In the genomic region with DNA sequence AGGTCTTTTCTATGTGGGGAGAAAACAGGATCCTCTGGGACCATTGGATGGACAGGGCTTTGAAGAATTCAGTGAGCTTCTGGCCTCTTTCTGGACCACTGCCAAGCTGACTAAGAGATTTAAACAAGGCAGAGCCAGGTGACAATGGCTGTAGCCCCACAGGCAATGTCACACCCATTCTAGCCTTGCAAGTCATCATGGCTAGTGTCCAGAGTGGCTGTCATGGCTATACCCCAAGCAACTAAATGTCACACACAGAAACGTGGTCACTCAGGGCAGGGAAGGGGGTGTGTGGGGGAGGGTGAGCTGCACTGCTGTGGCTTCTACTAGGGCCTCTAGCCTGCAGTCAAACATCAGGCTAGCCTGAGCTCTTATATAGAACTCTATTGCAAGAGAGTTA, we compare ENCODE assay signal across 28 mouse cellular contexts.
A peak's percentile ranks its signal among the peaks of the same experiment; 100 is the strongest.
DNase-seq lines count a peak whose midpoint lies in the region; ATAC-seq lines count a peak whose summit lies in the region.
"Had no signal": no experiment of that assay in that cellular context is flagged by ENCODE, and none has a peak within 500 bp of the region (broad histone marks: within the 10 kb centered on the region; RNA-seq: fewer than 3 reads in every experiment).

No protein-coding gene starts in this region.

- no peak overlapping the region for H3K9ac ChIP-seq in midbrain, embryonic 14.5 days (replicated peaks; ENCODE audit: low read length)
- no peak overlapping the region for H3K9ac ChIP-seq in midbrain, embryonic 13.5 days (replicated peaks)
- H3K9ac ChIP-seq: embryonic facial prominence, embryonic 12.5 days; forebrain, embryonic 15.5 days; intestine, embryonic 15.5 days; liver, embryonic 14.5 days; stomach, embryonic 15.5 days had no signal

- no peak for ATAC-seq in midbrain, embryonic 14.5 days (ENCODE audit: low FRiP score, low TSS enrichment)
- no peak for ATAC-seq in midbrain, embryonic 13.5 days
- ATAC-seq in megakaryocyte, adult 5-6 weeks (ENCODE audit: poor library complexity, severe bottlenecking), result no peak
- ATAC-seq: forebrain, embryonic 15.5 days; hindbrain, embryonic 16.5 days; intestine, embryonic 15.5 days; Patski had no signal

- H3K36me3 ChIP-seq in midbrain, embryonic 14.5 days (ENCODE audit: control insufficient read depth, insufficient read depth, low read length), result no peaks in the 10 kb centered on the region
- no peaks in the 10 kb centered on the region for H3K36me3 ChIP-seq in midbrain, embryonic 13.5 days
- H3K36me3 ChIP-seq: embryonic facial prominence, embryonic 12.5 days; forebrain, embryonic 15.5 days; hindbrain, embryonic 10.5 days; intestine, embryonic 15.5 days; stomach, embryonic 15.5 days had no signal

- WGBS in midbrain, embryonic 14.5 days, result 32% methylated on average over 1 of the region's 1 CpGs
- WGBS in midbrain, embryonic 13.5 days, result 42% methylated on average over 1 of the region's 1 CpGs

- H3K4me1 ChIP-seq in midbrain, embryonic 14.5 days (ENCODE audit: control insufficient read depth, insufficient read depth, low read length), result no peaks in the 10 kb centered on the region
- H3K4me1 ChIP-seq in midbrain, embryonic 13.5 days (replicated peaks), result peaks cover 7% of the 10 kb centered on the region; the same call in 1 of the 2 replicates
- H3K4me1 ChIP-seq: embryonic facial prominence, embryonic 12.5 days; forebrain, embryonic 15.5 days; hindbrain, embryonic 10.5 days; intestine, embryonic 15.5 days; stomach, embryonic 15.5 days had no signal

- H3K9me3 ChIP-seq in midbrain, embryonic 14.5 days (ENCODE audit: control insufficient read depth, low read length), result no peaks in the 10 kb centered on the region
- H3K9me3 ChIP-seq in midbrain, embryonic 13.5 days, result no peaks in the 10 kb centered on the region
- H3K9me3 ChIP-seq: embryonic facial prominence, embryonic 12.5 days; forebrain, embryonic 15.5 days; intestine, embryonic 15.5 days; stomach, embryonic 15.5 days had no signal

- no peak overlapping the region for H3K4me3 ChIP-seq in midbrain, embryonic 14.5 days (replicated peaks; ENCODE audit: low read depth, low read length)
- no peak overlapping the region for H3K4me3 ChIP-seq in midbrain, embryonic 13.5 days (replicated peaks)
- H3K4me3 ChIP-seq: embryonic facial prominence, embryonic 12.5 days; forebrain, embryonic 15.5 days; hindbrain, embryonic 10.5 days; intestine, embryonic 15.5 days; stomach, embryonic 15.5 days had no signal

- no peaks in the 10 kb centered on the region for H3K27me3 ChIP-seq in midbrain, embryonic 14.5 days (ENCODE audit: control insufficient read depth, insufficient read depth, low read length)
- H3K27me3 ChIP-seq in midbrain, embryonic 13.5 days, result no peaks in the 10 kb centered on the region
- H3K27me3 ChIP-seq: embryonic facial prominence, embryonic 12.5 days; forebrain, embryonic 15.5 days; intestine, embryonic 15.5 days; Patski; stomach, embryonic 15.5 days had no signal

- DNase-seq in adrenal gland, adult 2 months, result peak; percentile 65
- no peak for DNase-seq in adrenal gland, postnatal 4 days (ENCODE audit: low spot score in 2 of 2)
- peak; percentile 14 for DNase-seq in midbrain, embryonic 14.5 days
- DNase-seq in NIH3T3 (ENCODE audit: low read depth), result peak; percentile 6
- peak; percentile 19 for DNase-seq in brain, adult 2 months (ENCODE audit: low read depth, low spot score)
- no peak for DNase-seq in heart, adult 11 months
- DNase-seq: cerebellum, adult 8-10 months; embryo, embryonic 11 days; gastrocnemius, postnatal 36 days; heart, postnatal 14 days; kidney, adult 9 months; kidney, postnatal 10 days; layer of hippocampus, postnatal 36 days; liver; lung, adult 2 months; lung, postnatal 10 days; right cerebral cortex, postnatal 25 days had no signal

- H3K4me2 ChIP-seq in midbrain, embryonic 14.5 days (ENCODE audit: low read length), result no peak overlapping the region
- H3K4me2 ChIP-seq in midbrain, embryonic 13.5 days (replicated peaks), result no peak overlapping the region
- H3K4me2 ChIP-seq: embryonic facial prominence, embryonic 12.5 days; forebrain, embryonic 15.5 days; intestine, embryonic 15.5 days; stomach, embryonic 15.5 days had no signal

- no peak overlapping the region for H3K27ac ChIP-seq in midbrain, embryonic 14.5 days (replicated peaks; ENCODE audit: low read depth, low read length)
- H3K27ac ChIP-seq in midbrain, embryonic 13.5 days, result no peak overlapping the region
- H3K27ac ChIP-seq: embryonic facial prominence, embryonic 12.5 days; forebrain, embryonic 15.5 days; hindbrain, embryonic 10.5 days; intestine, embryonic 15.5 days; liver, embryonic 14.5 days; macrophage; stomach, embryonic 15.5 days had no signal

Comparison
In these comparisons a context has a peak if more than half of its experiments do, and no peak if none do; other contexts are left out.
1. DNase-seq: peak in adrenal gland, adult 2 months (single experiment), midbrain, embryonic 14.5 days (single experiment), NIH3T3 (single experiment) and brain, adult 2 months (single experiment); none in adrenal gland, postnatal 4 days (0 of 2) and heart, adult 11 months (single experiment).